Mouse (Mus musculus) embryonic facial prominence, embryonic 13.5 days (tissue): Measurements from ENCODE around the gene Fxyd5. TPM values are rescaled to one million over a fixed set of nuclear protein-coding genes. Genes with fewer than 3 reads are reported as not detected.

Experiments
- ATAC-seq: fragments of 200-750 bp; cut with Nextera tagmentation; 2 replicates; pipeline ENCODE4 v1.8.0; 2017; ENCODE audit warnings: low read depth; ENCODE audit not compliant: insufficient number of reproducible peaks, insufficient read depth, low FRiP score, low TSS enrichment
- H3K27ac ChIP-seq: fragments of 300-500 bp; sonication (generic); 2 replicates; pipeline ENCODE4 v1.5.1; 2015; ENCODE audit warnings: moderate library complexity, mild to moderate bottlenecking, inconsistent platforms
- H3K27me3 ChIP-seq: fragments of 300-500 bp; sonication (generic); 2 replicates; pipeline ENCODE4 v1.6.1; 2015; ENCODE audit warnings: mild to moderate bottlenecking, inconsistent platforms
- H3K36me3 ChIP-seq: fragments of 300-500 bp; sonication (generic); 2 replicates; pipeline ENCODE4 v1.6.1; 2015; ENCODE audit warnings: mild to moderate bottlenecking, inconsistent platforms
- H3K4me1 ChIP-seq: fragments of 300-500 bp; sonication (generic); 2 replicates; pipeline ENCODE4 v1.6.1; 2015; ENCODE audit warnings: inconsistent platforms
- H3K4me2 ChIP-seq: fragments of 300-500 bp; sonication (generic); 2 replicates; pipeline ENCODE4 v1.6.1; 2015; ENCODE audit warnings: moderate library complexity, mild to moderate bottlenecking, inconsistent platforms
- H3K4me3 ChIP-seq: fragments of 300-500 bp; sonication (generic); 2 replicates; pipeline ENCODE4 v1.5.1; 2015; ENCODE audit warnings: mild to moderate bottlenecking, inconsistent platforms
- H3K9ac ChIP-seq: fragments of 300-500 bp; sonication (generic); 2 replicates; pipeline ENCODE4 v1.6.1; 2015; ENCODE audit warnings: mild to moderate bottlenecking, inconsistent platforms
- H3K9me3 ChIP-seq: fragments of 300-500 bp; sonication (generic); 2 replicates; pipeline ENCODE4 v1.6.1; 2016; ENCODE audit warnings: inconsistent platforms
- WGBS: fragments of 180-500 bp; shearing (Covaris S2); methylation state at CpG from one replicate; pipeline ENCODE4 v1.1.7; 2015; ENCODE audit warnings: mixed read lengths; 5-methylcytosine and 5-hydroxymethylcytosine counted together
- polyA plus RNA-seq: library from polyadenylated mRNA; unstranded; fragments of >200 nt; fragmentation: Nextera tagmentation; extraction: Ambion mirVana; gene quantifications from 2 replicates; pipeline ENCODE4 v1.2.1, GENCODE M21; 2015

Gene Fxyd5
- polyA plus RNA-seq, 1 experiment from 2014 or later = 20.7 TPM

DNA sequence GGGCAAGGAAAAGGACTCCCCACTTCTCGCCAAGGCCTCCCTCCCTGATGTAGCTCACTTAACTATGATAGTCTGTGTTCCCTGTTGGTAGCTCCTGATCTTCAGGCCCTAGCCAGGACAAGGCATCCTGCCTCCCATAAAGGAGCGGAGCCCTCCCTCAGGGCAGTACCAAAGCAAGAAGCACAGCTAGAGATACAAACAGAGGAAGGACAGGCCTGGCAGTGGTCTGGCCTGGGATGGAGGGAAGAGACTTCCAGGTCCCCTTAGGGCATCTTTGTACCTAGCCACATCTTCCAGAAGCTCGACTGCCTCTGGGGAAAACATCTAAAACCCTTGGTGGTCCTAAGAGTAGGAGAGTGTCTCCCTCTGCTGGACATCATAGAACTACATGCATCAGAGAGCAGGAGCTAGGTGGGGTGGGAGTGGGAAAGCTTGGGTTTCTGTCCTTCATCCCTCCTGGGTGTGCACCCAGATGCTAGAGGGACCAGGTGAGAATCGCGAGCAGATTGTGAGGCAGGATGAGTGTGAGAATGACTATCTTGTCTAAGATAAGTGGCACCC lies 35.7 kb upstream of the Fxyd5 start:
- 35% methylated on average over 5 of the region's 5 CpGs for WGBS
- Histone ChIP-seq H3K36me3 (no peaks in the 10 kb centered on the region), H3K9ac (no peak overlapping the region), H3K4me2 (no peak overlapping the region), H3K4me3 (no peak overlapping the region), H3K9me3 (no peaks in the 10 kb centered on the region), H3K27me3 (no peaks in the 10 kb centered on the region), H3K27ac (peak overlapping the region; percentile 52), H3K4me1 (peaks cover 23% of the 10 kb centered on the region)
- ATAC-seq = peak; percentile 34; the same call in 1 of the 2 replicates

DNA sequence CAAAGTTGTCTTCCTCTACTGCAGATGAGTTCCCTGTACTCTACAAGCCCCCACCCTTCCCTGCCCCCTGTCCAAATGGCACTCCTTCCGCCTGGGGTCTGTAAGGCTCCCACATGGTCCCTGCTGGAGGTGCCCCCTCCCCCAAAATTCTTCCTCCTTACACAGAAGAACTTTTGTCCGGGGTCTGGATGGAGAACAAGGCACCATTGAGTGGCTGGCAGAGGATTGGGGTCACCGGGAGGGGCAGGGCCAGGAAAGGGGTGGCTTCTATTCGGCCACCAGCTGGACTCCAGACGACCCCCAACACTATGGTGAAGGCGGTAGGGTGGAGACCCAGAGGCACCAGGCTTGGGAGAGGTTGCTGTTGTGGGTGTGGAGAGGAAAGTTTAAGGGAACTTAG lies 35.2 kb upstream of the Fxyd5 start:
- Histone ChIP-seq H3K9ac (no peak overlapping the region), H3K36me3 (no peaks in the 10 kb centered on the region), H3K27ac (peak overlapping the region; percentile 52), H3K9me3 (no peaks in the 10 kb centered on the region), H3K4me1 (peaks cover 21% of the 10 kb centered on the region), H3K4me2 (no peak overlapping the region), H3K4me3 (no peak overlapping the region), H3K27me3 (no peaks in the 10 kb centered on the region)
- ATAC-seq = peak; percentile 57; the same call in 1 of the 2 replicates
- WGBS = 30% methylated on average over 6 of the region's 6 CpGs

DNA sequence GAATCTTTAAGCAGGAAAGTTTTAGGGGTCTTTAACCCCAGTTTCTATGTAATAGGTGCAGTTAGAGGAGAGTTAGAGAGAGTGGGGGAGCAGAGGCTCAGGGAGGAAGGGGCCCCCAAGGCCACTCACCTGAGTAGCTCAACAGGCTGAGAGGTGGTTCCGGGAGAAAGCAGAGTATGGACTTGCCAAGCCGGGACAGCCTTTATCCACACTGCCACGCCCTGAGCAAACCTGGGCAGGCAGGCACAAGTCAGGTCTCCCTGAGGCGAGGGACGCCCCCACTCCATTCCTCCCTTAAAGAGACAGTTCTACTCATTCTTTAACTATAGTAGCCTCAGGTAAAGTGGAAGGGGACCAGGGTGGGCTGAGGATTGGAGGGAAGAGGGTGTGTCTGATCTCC lies 34.2 kb upstream of the Fxyd5 start, which contains the start of gene Fxyd3:
Gene Fxyd3, minus strand, starts transcription at position 213 of the 400 bp plus-strand sequence.
- Histone ChIP-seq H3K36me3 (no peaks in the 10 kb centered on the region), H3K4me1 (peaks cover 24% of the 10 kb centered on the region), H3K4me2 (peak within 1 kb of the TSS; percentile 27), H3K4me3 (peak within 1 kb of the TSS; percentile 19), H3K27me3 (no peaks in the 10 kb centered on the region), H3K9me3 (no peaks in the 10 kb centered on the region), H3K27ac (peak within 1 kb of the TSS; percentile 52), H3K9ac (0 out of 2 replicates have a peak within 1 kb of the TSS, but pooled peaks have one; percentile 8)
- WGBS = 30% methylated on average over 5 of the region's 5 CpGs
- ATAC-seq = no peak

DNA sequence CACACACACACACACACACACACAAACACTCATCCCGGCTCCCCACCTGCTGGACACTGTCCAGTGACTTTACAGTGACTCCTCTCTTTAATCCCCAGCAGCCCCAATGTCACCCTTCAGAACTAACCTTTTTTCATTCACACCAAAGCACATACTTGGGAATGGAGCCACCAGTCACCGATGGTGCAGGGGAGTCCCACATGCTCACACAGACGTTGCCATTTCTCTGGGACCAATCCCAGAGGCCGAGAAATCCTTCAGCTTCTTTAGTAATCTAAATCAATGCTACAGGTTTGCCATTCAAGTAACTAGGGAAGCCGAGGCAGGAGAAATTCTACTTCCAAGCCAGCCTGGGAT lies 32.4 kb upstream of the Fxyd5 start:
- H3K9ac ChIP-seq = no peak overlapping the region
- peaks cover 31% of the 10 kb centered on the region for H3K4me1 ChIP-seq
- H3K27ac ChIP-seq = no peak overlapping the region
- 79% methylated on average over 5 of the region's 5 CpGs for WGBS
- H3K4me3 ChIP-seq = no peak overlapping the region
- no peak overlapping the region for H3K4me2 ChIP-seq
- no peaks in the 10 kb centered on the region for H3K9me3 ChIP-seq
- H3K36me3 ChIP-seq = no peaks in the 10 kb centered on the region
- no peak for ATAC-seq
- H3K27me3 ChIP-seq = no peaks in the 10 kb centered on the region

- Histone ChIP-seq H3K27me3 (no peaks in the 10 kb centered on the region), H3K9ac (no peak overlapping the region), H3K27ac (no peak overlapping the region), H3K4me2 (no peak overlapping the region), H3K4me1 (peaks cover 31% of the 10 kb centered on the region), H3K9me3 (no peaks in the 10 kb centered on the region), H3K36me3 (no peaks in the 10 kb centered on the region), H3K4me3 (no peak overlapping the region)
- 70% methylated on average over 7 of the region's 7 CpGs for WGBS
- ATAC-seq = no peak
These were observed 31.9 kb upstream of the Fxyd5 start for GRCm38 (mm10) chr7:31074061-31074712.

GRCm38 (mm10) chr7:31073546-31073945 lies 31.3 kb upstream of the Fxyd5 start:
- no peak for ATAC-seq
- Histone ChIP-seq H3K4me3 (no peak overlapping the region), H3K4me1 (peaks cover 31% of the 10 kb centered on the region), H3K9ac (no peak overlapping the region), H3K9me3 (no peaks in the 10 kb centered on the region), H3K36me3 (no peaks in the 10 kb centered on the region), H3K27me3 (no peaks in the 10 kb centered on the region), H3K4me2 (no peak overlapping the region), H3K27ac (no peak overlapping the region)

- ATAC-seq = no peak
- no peak overlapping the region for H3K9ac ChIP-seq
- H3K27me3 ChIP-seq = no peaks in the 10 kb centered on the region
- WGBS = 54% methylated on average over 9 of the region's 9 CpGs
- H3K4me2 ChIP-seq = no peak overlapping the region
- no peaks in the 10 kb centered on the region for H3K9me3 ChIP-seq
- H3K4me1 ChIP-seq = peaks cover 35% of the 10 kb centered on the region
- no peaks in the 10 kb centered on the region for H3K36me3 ChIP-seq
- no peak overlapping the region for H3K4me3 ChIP-seq
- H3K27ac ChIP-seq = no peak overlapping the region
These were observed 30.0 kb upstream of the Fxyd5 start for GRCm38 (mm10) chr7:31072326-31072725.

DNA sequence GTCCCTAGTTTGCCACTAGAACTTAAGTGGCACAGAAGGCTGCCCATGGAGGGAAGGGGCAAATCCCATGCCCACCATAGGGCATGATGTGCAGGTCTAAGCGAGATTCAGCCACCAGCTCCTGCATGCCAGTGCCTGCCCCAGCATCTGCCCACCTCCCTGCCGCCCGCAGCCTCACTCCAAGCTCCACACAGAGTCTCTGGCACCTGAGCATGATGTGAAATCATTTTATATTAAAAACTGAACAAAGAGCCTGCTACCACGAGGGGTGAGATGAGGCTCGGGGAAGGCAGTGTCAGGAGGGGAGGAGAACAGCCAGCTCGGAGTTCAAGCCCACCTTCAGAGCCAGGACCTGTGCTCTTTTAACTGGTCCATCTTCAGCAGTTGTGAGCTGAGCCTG lies 28.0 kb upstream of the Fxyd5 start:
- Histone ChIP-seq H3K36me3 (no peaks in the 10 kb centered on the region), H3K9me3 (no peaks in the 10 kb centered on the region), H3K4me3 (no peak overlapping the region), H3K9ac (no peak overlapping the region), H3K27me3 (no peaks in the 10 kb centered on the region), H3K4me1 (peaks cover 24% of the 10 kb centered on the region), H3K4me2 (no peak overlapping the region), H3K27ac (no peak overlapping the region)
- WGBS = 76% methylated on average over 6 of the region's 6 CpGs
- no peak for ATAC-seq

- ATAC-seq = no peak
- 85% methylated on average over 14 of the region's 14 CpGs for WGBS
- no peak overlapping the region for H3K9ac ChIP-seq
- no peak overlapping the region for H3K27ac ChIP-seq
- no peaks in the 10 kb centered on the region for H3K9me3 ChIP-seq
- no peak overlapping the region for H3K4me3 ChIP-seq
- no peaks in the 10 kb centered on the region for H3K36me3 ChIP-seq
- no peak overlapping the region for H3K4me2 ChIP-seq
- H3K27me3 ChIP-seq = no peaks in the 10 kb centered on the region
- peaks cover 24% of the 10 kb centered on the region for H3K4me1 ChIP-seq
These were observed 27.2 kb upstream of the Fxyd5 start for GRCm38 (mm10) chr7:31069491-31069890.

- no peaks in the 10 kb centered on the region for H3K27me3 ChIP-seq
- WGBS = 29% methylated on average over 5 of the region's 5 CpGs
- no peak overlapping the region for H3K9ac ChIP-seq
- 0 out of 2 replicates have a peak overlapping the region, but pooled peaks have one; percentile 44 for H3K27ac ChIP-seq
- H3K4me2 ChIP-seq = no peak overlapping the region
- no peak overlapping the region for H3K4me3 ChIP-seq
- H3K9me3 ChIP-seq = no peaks in the 10 kb centered on the region
- no peaks in the 10 kb centered on the region for H3K36me3 ChIP-seq
- peak; percentile 33; the same call in 1 of the 2 replicates for ATAC-seq
- H3K4me1 ChIP-seq = peaks cover 24% of the 10 kb centered on the region
These were observed 25.6 kb upstream of the Fxyd5 start for GRCm38 (mm10) chr7:31067836-31068235.

GRCm38 (mm10) chr7:31063074-31063560 lies 20.8 kb upstream of the Fxyd5 start:
- no peak for ATAC-seq
- Histone ChIP-seq H3K27ac (no peak overlapping the region), H3K4me2 (no peak overlapping the region), H3K4me3 (no peak overlapping the region), H3K27me3 (no peaks in the 10 kb centered on the region), H3K4me1 (peaks cover 9% of the 10 kb centered on the region), H3K9me3 (no peaks in the 10 kb centered on the region), H3K36me3 (no peaks in the 10 kb centered on the region), H3K9ac (no peak overlapping the region)
- WGBS = 86% methylated on average over 12 of the region's 12 CpGs

GRCm38 (mm10) chr7:31060621-31061010 lies 18.3 kb upstream of the Fxyd5 start:
- Histone ChIP-seq H3K27me3 (no peaks in the 10 kb centered on the region), H3K4me1 (peaks cover 7% of the 10 kb centered on the region; the same call in 1 of the 2 replicates), H3K36me3 (no peaks in the 10 kb centered on the region), H3K9ac (no peak overlapping the region), H3K4me2 (no peak overlapping the region), H3K9me3 (no peaks in the 10 kb centered on the region), H3K27ac (no peak overlapping the region), H3K4me3 (no peak overlapping the region)
- 86% methylated on average over 7 of the region's 7 CpGs for WGBS
- ATAC-seq = no peak
